Mouse (Mus musculus) thymus, adult 2 months (tissue): ENCODE measurements around the gene Ampd1.

Source experiments
- CTCF ChIP-seq: fragments of 200-500 bp; IDR thresholded peaks from 2 replicates; pipeline ENCODE4 v1.5.1; 2012; ENCODE audit warnings: mild to moderate bottlenecking, control low read depth, low read length, moderate library complexity, borderline replicate concordance; ENCODE audit not compliant: control insufficient read depth, poor library complexity, insufficient read depth; ENCODE audit errors: extremely low read depth
- POLR2A ChIP-seq: fragments of 200-500 bp; IDR thresholded peaks from 2 replicates; pipeline ENCODE4 v1.6.1; 2012; ENCODE audit warnings: mild to moderate bottlenecking, low read length, control low read depth, moderate library complexity; ENCODE audit not compliant: control insufficient read depth, poor library complexity, insufficient read depth; ENCODE audit errors: extremely low read depth

DNA sequence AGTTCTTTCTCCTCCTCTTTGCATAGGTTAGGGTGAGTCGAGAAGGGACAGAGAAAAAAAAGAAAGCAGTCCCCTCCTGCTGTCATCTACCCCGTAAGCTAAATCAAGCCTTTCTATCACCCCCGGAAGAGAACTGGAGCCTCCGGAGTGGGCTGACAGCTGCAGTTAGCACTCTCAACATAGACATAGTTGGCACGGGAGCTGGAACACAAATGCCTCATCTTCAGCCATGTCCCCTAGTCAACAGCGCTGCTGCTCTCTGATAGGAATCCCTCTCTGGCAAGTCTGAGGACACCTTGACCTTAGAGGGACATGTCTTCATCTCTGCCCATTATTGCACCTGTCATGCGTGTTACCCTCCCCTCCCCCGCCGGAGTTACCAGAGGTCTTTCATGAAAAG lies 5.5 kb downstream of the Ampd1 start:
- TF ChIP-seq CTCF (no peak), POLR2A (no peak)
